Mouse (Mus musculus) thymus, postnatal 10 days (tissue): ENCODE measurements around the gene Sos1.
"Not testable (repeated sequence)": the region's sequence is repeated elsewhere in the genome, so short reads cannot be mapped to it uniquely, and the experiment has no call there.

Experiments used
- DNase-seq, 2 experiments: peaks; one replicate each; pipeline ENCODE4 v3.0.0; 2021; ENCODE audit warnings: low spot score in 2 of 2

Sos1 gene

GRCm38 (mm10) chr17:80496185-80496584, 15.9 kb upstream of the Sos1 start:
- DNase-seq, result no peak

GRCm38 (mm10) chr17:80493891-80494290, 13.6 kb upstream of the Sos1 start:
- DNase-seq, result no peak

- no peak for DNase-seq
Measured at GRCm38 (mm10) chr17:80492811-80493210, 12.6 kb upstream of the Sos1 start.

GRCm38 (mm10) chr17:80492274-80492673, 12.0 kb upstream of the Sos1 start:
- no peak for DNase-seq

- no peak for DNase-seq
Measured at GRCm38 (mm10) chr17:80490166-80490565, 9.9 kb upstream of the Sos1 start.

- DNase-seq, result no peak
Measured at GRCm38 (mm10) chr17:80488918-80489317, 8.7 kb upstream of the Sos1 start.

GRCm38 (mm10) chr17:80485160-80485559, 4.9 kb upstream of the Sos1 start:
- DNase-seq, result no peak

- DNase-seq, result no peak
Measured at GRCm38 (mm10) chr17:80480855-80481224, 587 bp upstream of the Sos1 start.

- peak; percentile 55 to 58 for DNase-seq
Measured at GRCm38 (mm10) chr17:80479295-80480030, 790 bp downstream of the Sos1 start.

- DNase-seq, result no peak
Measured at GRCm38 (mm10) chr17:80477679-80478078, 2.6 kb downstream of the Sos1 start.

- no peak for DNase-seq
Measured at GRCm38 (mm10) chr17:80476496-80476895, 3.8 kb downstream of the Sos1 start.

GRCm38 (mm10) chr17:80471056-80471802, 9.0 kb downstream of the Sos1 start:
- DNase-seq, result no peak

GRCm38 (mm10) chr17:80468417-80468894, 11.8 kb downstream of the Sos1 start:
- not testable (repeated sequence) for DNase-seq

GRCm38 (mm10) chr17:80460258-80460657, 20.0 kb downstream of the Sos1 start:
- DNase-seq, result no peak

- peak in 1 of 2 experiments; percentile 66 for DNase-seq
Measured at GRCm38 (mm10) chr17:80455648-80456047, 24.6 kb downstream of the Sos1 start.

- DNase-seq, result no peak
Measured at GRCm38 (mm10) chr17:80450426-80451030, 29.7 kb downstream of the Sos1 start.

- DNase-seq, result no peak
Measured at GRCm38 (mm10) chr17:80446470-80446869, 33.8 kb downstream of the Sos1 start.

- no peak for DNase-seq
Measured at GRCm38 (mm10) chr17:80445433-80445832, 34.8 kb downstream of the Sos1 start.

GRCm38 (mm10) chr17:80435680-80436079, 44.6 kb downstream of the Sos1 start:
- DNase-seq, result no peak

- DNase-seq, result no peak
Measured at GRCm38 (mm10) chr17:80434430-80434829, 45.8 kb downstream of the Sos1 start.

- no peak for DNase-seq
Measured at GRCm38 (mm10) chr17:80431997-80432396, 48.3 kb downstream of the Sos1 start.

GRCm38 (mm10) chr17:80427966-80428365, 52.3 kb downstream of the Sos1 start:
- no peak for DNase-seq

GRCm38 (mm10) chr17:80426901-80427300, 53.4 kb downstream of the Sos1 start:
- DNase-seq, result no peak
